Mouse (Mus musculus) urinary bladder, adult 2 months (tissue): Measurements from ENCODE around the gene Zfp787. TPM values are rescaled to one million over a fixed set of nuclear protein-coding genes. Genes with fewer than 3 reads are reported as not detected.
"Not testable (repeated sequence)": the region's sequence is repeated elsewhere in the genome, so short reads cannot be mapped to it uniquely, and the experiment has no call there.

ENCODE experiments used
- DNase-seq: peaks from one replicate; pipeline ENCODE4 v3.0.0; 2022; ENCODE audit warnings: low spot score
- polyA plus RNA-seq: library from polyadenylated mRNA; depleted of rRNA; stranded (reverse); fragments of >200 nt; gene quantifications from 2 replicates; pipeline ENCODE4 v1.2.3, GENCODE M21; 2012

Gene Zfp787
- polyA plus RNA-seq, 1 experiment = 38.5 TPM

DNA sequence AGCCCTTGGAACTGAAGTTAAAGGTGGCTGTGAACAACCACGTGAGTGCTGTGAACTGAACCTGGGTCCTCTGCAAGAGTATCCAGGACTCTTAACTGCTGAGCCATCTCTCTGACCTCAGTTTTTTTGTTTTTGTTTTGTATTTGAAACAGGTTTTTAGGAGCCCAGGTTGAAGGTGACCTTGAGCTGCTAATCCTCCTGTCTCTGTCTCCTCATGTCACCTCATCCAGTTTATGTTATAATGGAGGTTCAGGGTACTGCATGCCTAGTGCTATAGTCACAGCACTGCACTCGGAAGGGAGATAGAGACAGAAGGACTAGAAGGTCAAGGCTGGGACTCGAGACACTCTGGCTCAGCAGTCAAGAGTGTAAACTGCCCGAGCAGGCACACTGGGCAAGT, 6.4 kb upstream of the Zfp787 start:
- DNase-seq = no peak

DNA sequence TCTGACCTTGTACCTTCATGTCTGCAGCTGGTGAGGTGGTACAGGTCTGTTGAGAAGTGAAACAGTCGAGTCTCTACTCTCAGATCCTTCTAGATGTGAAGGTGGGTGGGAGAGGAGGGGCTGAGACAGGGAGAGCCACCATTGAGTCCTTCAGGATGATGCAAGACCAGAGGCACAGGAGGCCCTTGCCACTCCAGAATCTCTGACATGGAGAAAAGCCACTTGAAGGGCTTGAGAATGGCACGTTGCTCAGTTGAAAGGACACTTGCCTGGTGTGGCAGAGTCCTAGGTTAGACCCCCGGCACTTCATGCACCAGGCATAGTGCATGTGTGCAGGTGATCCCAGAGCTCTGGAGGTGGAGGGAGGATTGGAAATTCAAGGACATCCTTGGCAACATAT, 5.7 kb upstream of the Zfp787 start:
- DNase-seq = no peak

DNA sequence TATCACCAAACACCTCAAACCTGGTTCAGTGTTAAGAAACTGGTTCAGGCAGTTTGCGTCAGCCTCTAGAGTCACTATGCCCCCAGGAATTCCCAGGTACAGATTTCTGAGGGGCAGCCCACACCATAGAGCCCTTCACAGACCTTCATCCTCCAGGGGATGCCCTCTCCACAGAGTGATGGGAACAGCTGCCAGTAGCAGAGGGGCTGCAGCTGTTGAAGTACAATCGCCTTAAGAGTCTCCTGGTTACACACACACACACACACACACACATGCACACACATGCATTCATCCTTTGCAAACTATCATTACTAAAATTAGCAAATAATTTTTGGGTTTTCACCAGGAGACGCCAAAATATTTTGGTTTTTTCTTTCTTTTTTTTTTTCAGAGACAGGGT, 3.8 kb upstream of the Zfp787 start:
- DNase-seq = no peak

DNA sequence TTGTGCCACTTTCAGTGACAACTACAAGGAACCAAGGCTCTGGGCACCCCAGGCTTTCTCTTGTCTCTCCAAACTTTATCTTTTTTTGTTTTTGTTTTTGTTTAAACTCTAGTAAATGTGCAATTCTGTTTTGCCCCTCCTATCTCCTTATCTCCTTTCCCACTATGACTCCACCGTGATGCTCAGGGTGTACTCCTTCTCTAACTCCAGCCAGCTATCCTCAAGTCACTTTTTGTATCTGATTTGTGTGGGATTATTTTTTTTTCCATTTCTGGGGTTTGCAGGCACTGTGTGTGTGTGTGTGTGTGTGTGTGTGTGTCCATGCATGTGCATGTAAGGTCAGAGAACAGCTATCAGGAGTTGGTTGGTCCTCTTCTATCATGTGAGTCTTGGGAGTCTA, 1.7 kb upstream of the Zfp787 start:
- no peak for DNase-seq

DNA sequence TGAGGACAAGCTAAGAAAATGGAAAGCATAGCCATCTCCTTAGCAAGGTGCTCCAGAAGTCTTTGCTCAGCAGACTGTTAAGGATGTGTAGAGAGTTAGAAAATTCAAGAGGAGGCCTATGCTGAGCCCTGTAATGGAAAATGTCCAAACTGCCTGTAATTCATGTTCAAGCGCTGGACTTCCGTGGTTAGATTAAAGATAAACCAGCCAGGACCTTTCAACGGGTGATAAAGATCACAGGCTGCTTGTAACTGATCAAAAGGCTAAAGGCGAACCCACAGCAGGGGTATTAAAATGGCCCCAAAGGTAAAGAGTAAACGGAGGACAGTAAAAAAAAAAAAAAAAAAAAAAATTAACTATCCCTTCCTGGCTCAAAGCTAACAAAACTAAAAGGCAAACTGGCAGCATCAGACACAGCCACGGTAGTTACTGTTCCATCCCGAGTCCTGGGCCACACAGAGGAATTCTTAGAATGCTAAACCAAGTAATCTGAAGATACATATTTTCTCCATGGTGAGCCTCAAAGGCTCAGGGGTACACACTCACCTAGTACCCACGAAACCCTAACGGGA, 1.2 kb upstream of the Zfp787 start:
- no peak for DNase-seq

DNA sequence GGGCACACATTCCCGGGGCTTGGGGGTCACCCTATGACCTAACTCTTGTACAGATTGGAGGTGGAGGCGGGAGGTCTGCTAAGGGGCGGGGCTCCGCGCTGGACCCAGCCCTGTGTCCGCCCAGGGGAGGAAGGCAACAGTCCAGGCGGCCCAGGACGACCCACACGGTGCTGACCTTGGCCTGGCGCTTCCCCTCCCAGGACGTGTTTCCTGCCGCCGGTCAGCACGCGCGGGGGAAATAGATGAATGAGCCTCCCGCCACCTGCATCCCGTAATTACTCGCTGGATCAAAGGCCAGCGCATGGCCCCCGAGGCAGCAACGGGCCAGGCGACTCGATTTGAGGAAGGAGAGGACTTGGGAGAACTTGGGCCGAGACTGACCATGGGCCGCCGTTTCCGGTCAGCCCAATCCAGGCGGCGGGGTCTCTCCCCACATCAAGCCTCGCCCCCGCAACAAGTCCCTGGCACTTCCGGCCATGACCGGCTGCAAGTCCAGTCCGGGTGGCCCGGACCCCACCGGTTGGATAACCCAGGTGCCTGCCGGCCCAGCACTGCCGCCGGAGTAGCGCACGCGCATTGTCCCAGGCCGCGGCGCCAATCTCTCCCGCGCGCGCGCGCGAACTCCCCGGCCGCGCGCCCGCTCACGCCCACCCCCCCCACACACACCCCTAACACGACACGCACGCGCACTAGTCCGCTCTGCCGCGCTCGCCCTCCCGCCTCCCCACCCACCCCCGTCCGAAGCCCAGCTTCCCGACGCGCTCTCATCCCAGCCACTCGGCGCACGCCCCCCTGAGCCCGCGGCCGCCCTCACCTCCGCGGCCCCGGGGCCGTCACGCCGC, 545 bp downstream of the Zfp787 start:
- peak; percentile 82 for DNase-seq

DNA sequence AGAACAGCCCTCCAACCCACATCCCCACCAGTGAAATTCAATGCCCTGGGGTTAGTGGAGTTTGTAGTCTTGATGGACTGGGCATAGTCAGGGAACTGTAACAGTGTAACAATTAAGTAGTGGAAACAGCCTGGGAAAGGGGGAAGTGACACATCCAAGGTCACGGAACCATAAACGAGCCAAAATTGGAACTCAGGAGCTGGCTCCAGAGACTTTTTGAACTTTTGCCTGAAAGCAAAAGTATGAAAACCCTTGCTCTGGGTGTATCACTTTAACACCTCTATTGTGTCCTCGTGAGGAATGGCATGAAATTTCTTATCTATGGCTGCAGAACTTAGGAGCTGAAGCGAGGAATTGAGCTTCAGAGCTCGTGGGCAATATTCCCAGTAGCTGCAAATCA, 1.6 kb downstream of the Zfp787 start:
- no peak for DNase-seq

DNA sequence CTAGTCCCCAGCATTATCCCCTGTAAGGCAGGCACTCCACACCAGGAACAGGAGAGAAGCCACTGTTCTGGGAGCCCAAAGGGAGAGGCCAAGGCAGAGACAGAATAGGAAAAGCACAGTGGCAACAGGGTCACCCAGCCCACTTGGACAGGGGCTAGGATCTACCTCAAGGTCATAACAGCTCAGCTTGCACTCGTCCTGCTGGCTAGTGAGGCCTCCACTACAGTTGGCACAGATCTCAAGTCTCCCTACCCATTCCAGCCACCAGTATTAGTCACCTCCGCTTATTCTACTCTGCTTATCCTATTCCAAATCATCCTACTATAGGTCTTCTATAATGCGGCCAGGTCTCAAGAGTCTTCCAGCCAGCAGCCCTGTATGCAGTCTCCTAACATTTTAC, 2.7 kb downstream of the Zfp787 start:
- no peak for DNase-seq

DNA sequence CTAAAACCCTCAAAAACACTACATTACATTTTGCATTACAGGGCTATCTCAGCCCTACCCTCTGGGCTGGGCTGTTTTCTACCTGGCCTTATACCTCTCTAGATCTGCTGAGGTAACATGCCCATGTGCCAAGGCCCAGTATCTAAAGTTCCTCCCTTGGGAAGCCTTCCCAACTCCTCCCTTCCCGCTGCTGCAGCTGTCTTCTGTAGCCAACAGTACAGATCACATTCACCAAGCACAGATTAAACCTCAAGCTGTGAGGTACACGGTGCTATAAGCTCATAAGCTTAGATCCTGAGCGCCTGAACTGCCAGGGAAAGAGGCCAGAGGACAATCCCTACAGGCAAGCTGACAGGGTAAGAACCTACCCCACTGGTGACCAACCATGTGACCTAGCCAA, 3.8 kb downstream of the Zfp787 start:
- DNase-seq = no peak

DNA sequence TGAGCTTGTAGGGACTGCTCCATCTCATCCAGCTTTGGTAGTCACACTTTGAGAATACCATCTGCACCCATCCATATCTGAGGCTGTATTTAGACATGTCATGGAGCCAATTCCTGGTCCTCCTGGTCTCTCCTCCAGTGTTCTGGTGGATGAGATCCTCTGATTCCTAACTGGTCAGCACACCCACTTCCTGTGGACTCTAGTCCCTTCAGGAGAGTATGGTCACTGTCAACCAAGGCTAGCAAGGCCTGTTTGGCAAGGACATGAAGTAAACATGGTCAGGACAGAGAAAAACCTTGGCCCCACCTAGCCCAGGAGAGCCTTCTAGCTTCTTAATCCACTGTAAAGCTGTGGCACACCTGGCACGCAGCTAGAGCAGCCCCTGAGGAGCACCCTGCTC, 4.5 kb downstream of the Zfp787 start:
- DNase-seq = no peak

DNA sequence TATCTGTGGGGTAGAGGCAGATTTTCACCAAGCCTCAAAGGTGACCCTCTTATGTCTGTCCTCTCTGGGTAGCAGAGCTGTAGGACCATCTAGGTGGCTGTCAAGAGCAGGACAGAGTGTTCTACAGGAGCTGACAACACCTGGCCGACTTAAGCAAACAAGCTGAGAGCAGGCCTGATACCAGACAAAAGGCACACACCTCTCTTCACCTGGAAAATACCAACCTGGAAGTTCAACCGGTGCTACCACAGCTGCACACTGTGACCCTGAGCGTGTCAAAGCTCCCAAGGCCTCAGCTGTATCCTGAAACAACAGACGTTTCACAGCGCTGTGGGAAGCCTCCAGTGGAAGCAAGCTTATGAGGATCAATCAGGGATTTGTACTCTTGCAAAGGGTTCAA, 8.1 kb downstream of the Zfp787 start:
- no peak for DNase-seq

DNA sequence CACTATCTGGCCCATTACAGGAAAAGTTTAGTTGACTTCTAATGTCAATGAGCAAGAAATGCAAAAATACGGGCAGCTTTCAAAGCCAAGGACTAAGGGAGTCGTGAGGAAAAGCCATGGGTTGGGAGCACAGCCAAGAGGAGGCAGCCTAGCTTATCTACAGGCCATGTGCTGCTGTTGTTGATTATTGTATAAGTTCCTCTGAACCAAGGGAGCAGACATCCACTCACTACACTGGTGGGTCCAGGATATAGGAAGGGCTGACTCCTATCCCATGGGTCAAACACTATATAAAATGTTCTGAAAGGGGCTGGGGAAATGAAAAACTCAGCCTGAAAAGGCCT, 8.8 kb downstream of the Zfp787 start:
- DNase-seq = no peak

DNA sequence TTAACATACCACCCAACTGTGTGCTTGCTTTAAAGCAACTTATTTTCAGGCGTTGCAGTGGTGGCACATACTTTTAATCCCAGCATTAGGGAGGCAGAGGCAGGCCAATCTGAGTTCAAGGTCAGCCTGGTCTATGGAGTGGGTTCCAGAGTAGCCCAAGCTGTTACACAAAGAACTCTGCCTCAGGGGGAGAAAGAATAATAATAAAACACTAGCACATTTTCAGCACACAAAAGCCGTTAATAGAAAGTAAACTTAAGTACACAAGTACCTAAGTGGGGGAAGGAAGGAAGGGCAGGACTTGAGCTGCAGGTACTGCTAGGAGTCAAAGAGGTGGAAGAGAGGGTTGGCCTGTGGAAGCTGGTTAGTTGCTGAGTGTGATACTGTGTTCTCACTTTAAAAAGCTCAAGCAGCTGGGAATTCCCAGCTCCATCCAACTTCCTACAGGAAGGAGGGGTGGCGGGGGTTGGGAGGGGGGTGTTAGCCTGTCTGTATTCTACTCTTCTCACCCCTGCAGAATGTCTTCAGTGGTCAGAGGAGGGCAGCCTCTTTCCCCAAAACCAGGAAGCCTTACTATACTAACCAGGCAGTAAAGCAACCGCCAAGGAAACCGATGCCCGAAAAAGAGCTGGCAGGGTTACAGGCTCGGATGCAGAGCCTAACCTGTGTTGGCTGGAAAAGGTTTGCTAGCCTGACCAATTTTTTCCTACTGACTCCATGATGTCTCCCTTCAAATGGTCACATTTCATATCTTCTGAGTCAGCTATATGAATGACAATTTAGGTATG, 9.4 kb downstream of the Zfp787 start:
- no peak for DNase-seq

DNA sequence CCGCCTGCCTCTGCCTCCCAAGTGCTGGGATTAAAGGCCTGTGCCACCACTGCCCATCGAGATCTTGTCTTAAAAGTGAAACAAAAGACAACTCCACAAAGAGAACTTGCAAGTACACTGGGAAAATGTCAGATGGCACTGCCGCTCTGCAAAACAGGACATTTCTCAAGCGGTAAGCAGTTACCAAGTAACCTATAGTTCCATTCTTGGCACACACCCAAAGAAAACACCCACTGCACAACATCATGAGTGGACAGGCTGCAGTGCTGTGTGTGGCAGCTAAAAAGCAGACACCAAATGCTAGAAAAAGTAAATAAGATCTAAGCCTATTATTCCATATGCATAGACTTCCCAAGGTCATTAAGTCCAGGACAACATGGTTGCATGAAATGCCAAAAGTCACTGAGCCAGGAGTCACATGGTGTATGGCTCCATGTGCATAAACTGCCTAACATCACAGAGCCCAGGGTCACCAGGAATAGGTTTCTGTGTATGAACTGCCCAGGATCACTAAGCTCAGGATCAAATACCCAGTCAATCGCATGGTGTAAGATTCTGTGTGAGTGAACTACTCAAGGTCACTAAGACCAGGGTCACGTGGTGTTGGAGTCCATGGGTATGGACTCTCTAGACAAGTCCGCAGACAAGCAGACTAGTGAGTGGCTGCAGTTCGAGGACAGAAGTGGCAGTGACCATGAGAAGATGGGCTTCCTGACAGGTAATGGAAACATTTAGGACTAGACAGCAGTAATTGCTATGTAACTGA, 10.2 kb downstream of the Zfp787 start:
- DNase-seq = no peak

DNA sequence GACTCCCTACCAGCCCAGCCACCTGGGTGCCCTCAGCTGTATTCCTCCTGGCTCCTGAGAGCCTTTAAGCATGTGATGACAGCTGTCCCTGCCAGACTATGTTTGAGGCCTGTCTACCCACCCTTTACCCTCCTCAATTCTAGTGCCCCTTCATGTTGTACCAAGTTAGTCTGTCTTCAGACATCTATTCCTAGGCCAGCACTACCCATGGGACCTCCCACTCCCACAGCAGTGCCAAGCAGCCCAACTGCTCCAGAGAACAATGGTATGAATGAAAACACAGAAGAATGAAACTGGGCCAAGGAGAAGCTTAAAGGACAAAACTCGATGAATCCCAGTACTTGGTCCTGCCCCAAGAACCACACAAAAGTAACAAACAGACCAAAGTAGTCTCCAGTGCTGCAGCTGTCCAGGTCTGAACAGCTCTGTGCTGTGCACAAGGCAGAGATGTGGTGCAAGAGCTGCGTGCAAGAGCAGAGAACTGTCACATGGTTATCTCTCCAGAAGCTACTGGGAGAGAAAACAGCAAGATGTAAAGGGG, 11.7 kb downstream of the Zfp787 start:
- DNase-seq = no peak

DNA sequence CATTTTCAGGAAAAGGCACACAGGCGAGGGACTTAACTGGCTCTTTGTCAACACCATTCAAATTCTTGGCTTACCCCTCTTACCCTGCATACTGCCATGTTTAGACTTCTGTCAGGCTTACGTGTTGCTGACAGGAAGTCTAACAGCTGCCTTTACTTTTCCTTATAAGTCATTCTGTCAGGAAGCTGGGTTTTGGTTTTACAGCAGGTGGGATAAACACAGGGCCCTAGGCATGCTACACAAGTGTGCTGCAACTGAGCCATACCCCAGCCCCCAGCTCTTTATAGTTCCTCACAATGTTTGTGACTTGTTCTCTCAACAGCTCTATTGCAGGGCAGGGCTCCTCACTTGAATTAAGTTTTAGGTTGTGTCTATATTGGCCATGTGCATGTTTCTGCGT, 16.5 kb downstream of the Zfp787 start:
- no peak for DNase-seq

DNA sequence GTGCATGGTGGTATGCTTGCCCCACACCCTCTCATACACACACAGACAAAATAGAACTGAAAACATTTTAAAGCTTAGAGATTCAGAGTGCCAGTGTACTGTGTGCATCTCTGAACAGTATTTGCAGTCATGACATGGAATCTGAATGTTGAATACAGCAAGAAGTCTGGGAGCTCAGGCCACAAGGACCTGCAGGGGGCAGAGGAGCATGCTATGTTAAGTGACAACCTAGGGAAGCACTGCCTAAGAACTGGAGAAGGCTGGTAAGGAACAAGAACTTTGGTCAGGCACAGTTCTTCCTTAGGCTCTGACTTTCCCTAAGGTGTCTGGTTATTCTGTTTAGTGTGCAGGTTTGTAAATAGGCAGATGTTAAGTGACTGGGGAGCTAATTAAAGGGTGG, 19.3 kb downstream of the Zfp787 start:
- no peak for DNase-seq

DNA sequence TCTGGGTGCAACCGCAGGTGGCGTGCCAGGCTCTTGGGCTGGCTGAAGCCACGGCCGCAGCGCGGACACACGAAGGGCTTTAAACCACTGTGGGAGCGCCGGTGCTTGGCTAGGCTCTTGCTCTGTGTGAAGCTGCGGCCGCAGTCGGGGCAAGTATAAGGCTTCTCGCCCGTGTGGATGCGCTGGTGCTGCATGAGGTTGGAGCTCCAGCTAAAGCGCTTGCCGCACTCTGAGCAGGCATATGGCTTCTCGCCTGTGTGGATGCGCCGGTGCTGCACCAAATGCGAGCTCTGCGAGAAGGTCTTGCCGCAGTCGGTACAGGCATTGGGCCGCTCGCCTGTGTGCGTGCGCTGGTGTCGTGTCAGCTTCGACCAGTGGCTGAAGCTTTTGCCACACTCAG, 23.2 kb downstream of the Zfp787 start:
- no peak for DNase-seq

DNA sequence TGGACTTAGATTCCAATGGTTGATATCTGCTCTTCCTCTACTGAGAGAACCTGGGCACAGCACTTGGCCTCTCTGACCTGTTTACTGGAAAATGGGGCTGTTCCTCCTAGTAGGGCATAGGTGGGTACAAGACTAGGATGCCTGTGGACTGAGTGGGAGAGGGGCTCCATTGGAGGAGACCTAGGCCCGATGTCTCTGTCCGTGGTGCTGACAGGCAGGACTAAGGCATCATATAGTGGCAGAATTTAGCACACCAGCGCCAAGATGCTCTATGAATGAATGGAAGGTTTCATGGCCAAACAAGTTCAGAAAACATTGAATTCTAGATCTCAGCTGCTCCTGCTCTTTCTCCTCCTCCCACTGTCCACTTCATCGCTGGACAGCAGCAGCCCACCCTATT, 25.5 kb downstream of the Zfp787 start:
- no peak for DNase-seq

DNA sequence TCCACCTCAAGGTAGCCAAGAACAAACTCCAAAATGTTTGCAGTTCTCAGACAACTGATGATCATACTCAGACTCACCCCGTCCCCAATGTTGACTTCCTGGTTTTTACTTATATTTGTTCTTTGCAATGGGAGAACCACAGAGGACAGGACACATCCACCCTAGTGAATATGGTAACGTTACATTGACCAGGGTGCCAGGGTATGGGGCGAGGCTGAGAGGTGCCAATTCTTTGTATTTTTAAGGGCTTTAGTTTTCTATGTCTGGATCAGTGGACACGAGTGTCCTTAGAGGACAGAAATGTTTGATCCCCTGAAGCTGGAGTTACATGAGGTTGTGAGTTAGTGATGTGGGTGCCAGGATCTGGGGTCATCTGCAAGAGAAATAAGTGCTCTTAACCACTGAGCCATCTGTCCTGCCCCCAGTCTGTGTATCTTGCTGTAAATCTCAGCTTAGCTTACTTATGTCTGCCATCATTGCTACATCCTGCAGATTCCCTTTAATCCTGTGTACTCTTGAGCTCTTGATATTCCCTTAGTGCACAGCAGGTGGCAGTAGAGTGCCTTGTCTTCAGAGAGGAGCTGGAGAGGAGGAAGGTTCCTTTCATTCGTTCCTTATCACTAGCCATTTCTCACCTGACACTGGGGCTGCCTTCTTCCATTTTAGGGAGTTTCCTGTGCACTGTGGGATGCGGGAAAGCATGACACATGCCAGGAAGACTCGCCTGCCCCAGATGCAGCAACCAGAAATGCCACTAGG, 28.9 kb downstream of the Zfp787 start:
- no peak for DNase-seq

DNA sequence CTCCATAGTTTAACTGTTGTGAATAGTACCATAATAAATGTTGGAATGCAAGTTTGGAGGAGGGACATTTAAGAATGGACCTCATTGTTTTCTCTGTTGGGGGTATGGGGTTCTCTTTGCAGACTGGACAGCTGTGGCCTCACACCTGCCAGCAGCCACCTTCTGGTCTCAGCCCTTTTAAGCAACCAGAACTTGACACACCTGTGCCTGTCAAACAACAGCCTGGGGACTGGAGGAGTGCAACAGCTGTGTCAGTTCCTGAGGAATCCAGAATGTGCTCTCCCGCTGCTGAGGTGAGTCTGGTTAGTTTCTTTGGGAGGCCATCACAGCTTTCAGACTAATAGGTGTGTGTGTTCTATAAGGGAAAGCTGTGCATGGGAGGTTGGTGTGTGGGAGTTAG, 34.7 kb downstream of the Zfp787 start:
- not testable (repeated sequence) for DNase-seq
